Mouse (Mus musculus) bone marrow macrophage, adult 2 months (primary cell): Measurements from ENCODE around the gene Ppp1r1c.

Experiments used
- CTCF ChIP-seq: IDR thresholded peaks from 2 replicates; pipeline ENCODE4 v1.5.1; 2012; ENCODE audit warnings: low read depth, mild to moderate bottlenecking, low read length, moderate library complexity
- POLR2A ChIP-seq: IDR thresholded peaks from 2 replicates; pipeline ENCODE4 v1.6.1; 2012; ENCODE audit warnings: mild to moderate bottlenecking, low read depth, low read length, borderline replicate concordance

DNA sequence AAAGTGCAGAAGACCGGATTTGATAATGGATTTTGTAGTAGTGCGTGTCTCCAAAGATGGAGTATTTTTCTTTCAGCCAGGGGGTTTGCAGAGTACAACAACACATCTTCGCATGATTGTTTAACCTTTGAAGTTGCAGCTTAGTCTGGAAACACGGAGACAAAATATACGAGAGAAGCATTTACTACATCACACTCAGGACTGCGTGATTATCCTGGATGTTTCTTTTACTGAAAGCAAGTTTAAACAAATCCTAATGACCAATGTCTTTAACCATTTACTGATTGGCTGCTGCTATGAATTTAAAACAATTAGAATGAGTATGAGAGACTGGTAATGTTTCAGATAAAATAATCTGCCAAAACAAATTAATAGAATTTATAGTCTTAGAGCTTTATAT, 131.5 kb downstream of the Ppp1r1c start:
- TF ChIP-seq CTCF (no peak), POLR2A (no peak)
